Mouse (Mus musculus) intestine, postnatal 0 days (tissue): ENCODE results near the gene Kalrn. TPM values are rescaled to one million over a fixed set of nuclear protein-coding genes. Genes with fewer than 3 reads are reported as not detected.
A peak's percentile ranks its signal among the peaks of the same experiment; 100 is the strongest.

Source experiments
- ATAC-seq: fragments of 200-750 bp; cut with Nextera tagmentation; 2 replicates; pipeline ENCODE4 v1.8.0; 2017; ENCODE audit warnings: mild to moderate bottlenecking, moderate TSS enrichment, moderate library complexity
- H3K27ac ChIP-seq: fragments of 300-500 bp; sonication (generic); 2 replicates; pipeline ENCODE4 v1.5.1; 2014; ENCODE audit warnings: mild to moderate bottlenecking, low read depth, low read length, moderate library complexity
- H3K27me3 ChIP-seq: fragments of 300-500 bp; sonication (generic); replicated peaks from 2 replicates; pipeline ENCODE4 v1.6.1; 2014; ENCODE audit warnings: low read length, mixed read lengths; ENCODE audit not compliant: control insufficient read depth, insufficient read depth
- H3K36me3 ChIP-seq: fragments of 300-500 bp; sonication (generic); 2 replicates; pipeline ENCODE4 v1.6.1; 2014; ENCODE audit warnings: mild to moderate bottlenecking, moderate library complexity; ENCODE audit not compliant: control insufficient read depth, insufficient read depth
- H3K4me1 ChIP-seq: fragments of 300-500 bp; sonication (generic); replicated peaks from 2 replicates; pipeline ENCODE4 v1.6.1; 2014; ENCODE audit warnings: antibody characterized with exemption, low read length, mixed read lengths; ENCODE audit not compliant: control insufficient read depth, insufficient read depth
- H3K4me2 ChIP-seq: fragments of 300-500 bp; sonication (generic); replicated peaks from 2 replicates; pipeline ENCODE4 v1.6.1; 2014; ENCODE audit warnings: low read depth, mild to moderate bottlenecking, moderate library complexity
- H3K4me3 ChIP-seq: fragments of 300-500 bp; sonication (generic); 2 replicates; pipeline ENCODE4 v1.5.1; 2014; ENCODE audit warnings: low read depth, low read length
- H3K9ac ChIP-seq: fragments of 300-500 bp; sonication (generic); 2 replicates; pipeline ENCODE4 v1.6.1; 2014; ENCODE audit warnings: mild to moderate bottlenecking, low read depth, low read length
- H3K9me3 ChIP-seq: fragments of 300-500 bp; sonication (generic); 2 replicates; pipeline ENCODE4 v1.6.1; 2016; ENCODE audit warnings: mixed run types; ENCODE audit not compliant: control insufficient read depth
- CTCF ChIP-seq: sonication (generic); IDR thresholded peaks from 2 replicates; pipeline ENCODE4 v1.5.1; 2016; ENCODE audit warnings: low read depth, mild to moderate bottlenecking, control low read depth, antibody characterized with exemption, moderate library complexity
- WGBS: fragments of 180-500 bp; shearing (Covaris S2); extraction: QIAGEN DNeasy Blood & Tissue Kit; methylation state at CpG from one replicate; pipeline ENCODE4 v1.1.7; 2014; 5-methylcytosine and 5-hydroxymethylcytosine counted together
- polyA plus RNA-seq: library from polyadenylated mRNA; unstranded; fragments of >200 nt; fragmentation: Nextera tagmentation; extraction: Ambion mirVana; gene quantifications from 2 replicates; pipeline ENCODE4 v1.2.1, GENCODE M21; 2015

The Kalrn gene
- polyA plus RNA-seq, 1 experiment from 2014 or later = 7.5 TPM

DNA sequence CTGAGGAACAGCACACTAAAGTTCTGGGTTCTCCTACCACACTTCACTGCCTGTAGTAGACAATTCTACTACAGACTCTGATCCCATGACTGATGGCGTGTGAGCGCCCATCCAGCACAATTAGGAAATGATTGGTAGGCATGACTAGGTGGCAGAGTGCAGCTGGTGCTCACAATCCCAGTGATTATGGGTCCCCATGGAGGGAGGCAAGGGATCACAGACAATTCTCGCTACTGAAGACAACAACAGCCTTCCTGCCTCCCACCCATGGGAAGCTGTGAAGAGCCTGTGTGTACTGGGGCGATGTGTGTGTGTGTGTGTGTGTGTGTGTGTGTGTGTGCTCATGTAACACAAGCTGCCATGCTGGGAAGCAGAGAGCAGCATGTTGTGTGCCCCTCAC, 190.3 kb downstream of the Kalrn start:
- H3K4me3 ChIP-seq = no peak overlapping the region
- no peak for TF ChIP-seq CTCF
- ATAC-seq = no peak
- no peaks in the 10 kb centered on the region for H3K27me3 ChIP-seq
- no peak overlapping the region for H3K4me2 ChIP-seq
- 94% methylated on average over 4 of the region's 4 CpGs for WGBS
- H3K36me3 ChIP-seq = no peaks in the 10 kb centered on the region
- H3K9ac ChIP-seq = no peak overlapping the region
- H3K27ac ChIP-seq = no peak overlapping the region
- H3K4me1 ChIP-seq = no peaks in the 10 kb centered on the region
- H3K9me3 ChIP-seq = no peaks in the 10 kb centered on the region

DNA sequence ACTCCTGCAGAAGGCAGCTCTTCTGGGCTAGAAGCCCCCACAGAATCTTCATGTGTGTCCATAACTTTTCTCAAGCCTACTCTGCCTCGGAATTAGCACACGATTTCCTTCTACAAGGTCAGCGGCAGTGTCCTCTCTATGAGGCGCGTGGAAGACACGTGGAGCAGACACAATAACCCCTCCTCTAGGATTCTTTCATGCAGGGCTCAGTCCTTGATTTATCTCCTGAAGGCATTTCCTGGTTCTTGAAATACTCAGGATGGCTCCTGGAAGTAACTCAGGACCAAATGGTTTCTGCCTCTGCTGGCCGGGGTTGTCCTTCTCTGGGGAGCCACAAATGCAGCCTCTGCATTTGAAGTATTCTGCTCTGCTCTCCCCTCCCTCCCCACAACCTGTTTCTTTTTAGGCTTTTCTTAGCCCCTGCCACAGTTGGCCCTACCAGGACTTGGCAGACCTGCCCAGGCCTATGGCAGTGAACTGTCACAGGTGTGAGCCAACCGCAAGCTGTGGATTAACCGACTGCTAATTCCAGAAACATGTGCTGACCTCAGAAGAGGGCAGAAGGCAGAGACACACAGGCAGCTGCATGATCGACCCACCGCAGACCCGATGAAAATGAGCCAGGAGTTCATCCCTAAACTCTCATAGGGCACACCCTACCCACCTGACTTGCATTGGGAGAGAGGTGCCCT, 197.0 kb downstream of the Kalrn start:
- Histone ChIP-seq H3K9me3 (no peaks in the 10 kb centered on the region), H3K4me2 (no peak overlapping the region), H3K27me3 (no peaks in the 10 kb centered on the region), H3K9ac (no peak overlapping the region), H3K4me3 (no peak overlapping the region), H3K27ac (no peak overlapping the region), H3K36me3 (no peaks in the 10 kb centered on the region), H3K4me1 (0 out of 2 replicates have a peak, but pooled peaks cover 3% of the 10 kb centered on the region)
- TF ChIP-seq CTCF = no peak
- 72% methylated on average over 12 of the region's 12 CpGs for WGBS
- ATAC-seq = no peak

DNA sequence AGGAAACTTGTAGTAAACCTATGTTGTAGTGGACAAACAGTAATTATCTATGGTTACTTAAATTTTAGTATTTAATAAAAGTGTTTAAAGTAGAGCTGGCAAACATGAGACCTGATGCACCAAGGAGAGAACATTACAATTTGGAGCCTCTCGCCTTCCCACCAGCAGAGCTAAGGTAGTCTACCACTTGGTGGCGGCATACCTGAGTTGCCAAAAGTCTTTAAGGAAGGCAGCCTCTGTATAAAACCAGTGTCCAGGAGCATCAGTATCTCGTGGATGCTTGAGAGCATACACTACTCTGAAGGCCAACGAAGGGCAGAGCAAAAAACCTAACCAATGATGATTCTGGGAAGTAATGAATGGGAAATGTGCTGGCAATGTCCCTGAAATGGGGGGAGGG, 199.8 kb downstream of the Kalrn start:
- no peak overlapping the region for H3K4me3 ChIP-seq
- H3K27me3 ChIP-seq = no peaks in the 10 kb centered on the region
- H3K9me3 ChIP-seq = no peaks in the 10 kb centered on the region
- 0 out of 2 replicates have a peak, but pooled peaks cover 3% of the 10 kb centered on the region for H3K4me1 ChIP-seq
- 68% methylated on average over 4 of the region's 4 CpGs for WGBS
- H3K36me3 ChIP-seq = no peaks in the 10 kb centered on the region
- peak; percentile 27; the same call in 1 of the 2 replicates for TF ChIP-seq CTCF
- no peak overlapping the region for H3K4me2 ChIP-seq
- no peak overlapping the region for H3K9ac ChIP-seq
- no peak for ATAC-seq
- H3K27ac ChIP-seq = no peak overlapping the region

DNA sequence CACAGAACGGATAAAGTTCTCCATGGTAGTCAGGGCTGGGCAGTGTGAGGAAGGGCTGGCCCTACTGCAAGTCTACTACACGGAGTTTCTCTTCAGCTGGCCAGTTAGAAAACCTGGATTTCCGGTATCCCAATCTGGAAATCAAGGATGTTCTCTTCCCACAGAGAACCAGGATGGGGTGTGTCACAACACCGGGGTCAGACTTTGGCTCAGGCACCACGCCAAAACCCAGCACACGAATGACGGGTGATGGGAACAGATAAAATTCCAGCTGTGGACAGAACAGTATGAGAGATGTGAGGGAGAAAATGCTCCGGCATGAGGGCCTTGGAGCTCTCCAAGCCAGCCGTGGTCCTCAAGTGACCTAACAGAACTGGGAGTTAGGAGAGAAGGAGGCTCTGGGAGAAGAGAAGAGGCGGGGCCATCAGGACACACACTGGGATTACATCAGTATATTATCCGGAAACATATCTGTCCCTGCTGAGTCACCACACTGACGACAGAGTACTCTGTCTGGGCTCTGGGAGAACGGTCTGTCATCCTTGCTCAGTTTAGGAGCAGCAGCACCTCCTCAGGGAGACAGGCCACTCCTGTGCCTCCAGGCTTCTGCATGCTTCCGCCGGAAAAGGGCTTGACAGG, 201.1 kb downstream of the Kalrn start:
- Histone ChIP-seq H3K36me3 (no peaks in the 10 kb centered on the region), H3K9me3 (no peaks in the 10 kb centered on the region), H3K27me3 (no peaks in the 10 kb centered on the region), H3K9ac (no peak overlapping the region), H3K4me2 (no peak overlapping the region), H3K4me3 (no peak overlapping the region), H3K27ac (no peak overlapping the region), H3K4me1 (0 out of 2 replicates have a peak, but pooled peaks cover 3% of the 10 kb centered on the region)
- 0 out of 2 replicates have a peak, but pooled peaks have one; percentile 41 for ATAC-seq
- no peak for TF ChIP-seq CTCF
- 50% methylated on average over 15 of the region's 15 CpGs for WGBS

DNA sequence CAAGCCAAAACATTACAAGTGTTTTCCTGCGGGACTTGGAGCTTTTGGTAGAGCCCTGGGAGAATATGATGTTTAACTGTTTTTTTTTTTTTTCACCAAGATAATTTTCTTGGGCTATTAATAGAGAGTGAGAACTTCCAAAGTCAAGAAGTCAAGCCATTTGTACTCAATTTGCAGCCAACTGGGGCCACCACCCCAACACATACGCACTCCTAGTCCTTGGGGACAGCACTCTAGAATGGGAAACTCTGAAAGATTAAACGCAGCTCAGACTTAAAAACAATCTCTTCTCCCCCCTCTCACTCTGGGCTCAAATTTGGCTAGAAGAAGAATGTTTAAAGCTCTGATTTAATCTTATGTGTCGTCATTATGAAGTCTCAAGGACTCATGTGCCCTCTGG, 214.1 kb downstream of the Kalrn start:
- ATAC-seq = no peak
- Histone ChIP-seq H3K4me1 (no peaks in the 10 kb centered on the region), H3K9me3 (no peaks in the 10 kb centered on the region), H3K27me3 (no peaks in the 10 kb centered on the region), H3K4me2 (no peak overlapping the region), H3K36me3 (no peaks in the 10 kb centered on the region), H3K4me3 (no peak overlapping the region), H3K9ac (no peak overlapping the region), H3K27ac (no peak overlapping the region)
- TF ChIP-seq CTCF = no peak
- WGBS = 78% methylated on average over 4 of the region's 4 CpGs

DNA sequence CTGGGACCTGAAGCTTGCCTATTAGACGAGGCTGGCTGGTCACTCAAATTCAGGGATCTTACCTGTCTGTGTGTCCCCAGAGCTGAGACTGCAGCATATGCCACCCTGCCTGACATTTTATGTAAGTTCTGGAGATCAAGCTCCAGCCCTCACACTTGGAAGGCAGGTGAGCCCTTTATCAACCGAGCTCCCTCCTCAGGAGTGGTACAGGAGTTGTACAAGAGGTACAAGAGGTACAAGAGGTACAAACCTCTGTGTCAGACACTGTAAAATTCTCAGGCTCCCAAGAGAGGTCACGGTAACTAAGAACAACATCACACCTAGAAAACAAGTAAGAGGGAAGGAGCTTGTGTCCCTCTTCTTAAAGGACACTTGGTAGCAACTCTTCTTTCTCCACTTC, 217.8 kb downstream of the Kalrn start:
- WGBS = 84% methylated on average over 3 of the region's 3 CpGs
- no peak overlapping the region for H3K9ac ChIP-seq
- H3K4me2 ChIP-seq = no peak overlapping the region
- H3K4me3 ChIP-seq = no peak overlapping the region
- no peak overlapping the region for H3K27ac ChIP-seq
- H3K4me1 ChIP-seq = no peaks in the 10 kb centered on the region
- no peaks in the 10 kb centered on the region for H3K9me3 ChIP-seq
- no peak for ATAC-seq
- TF ChIP-seq CTCF = no peak
- no peaks in the 10 kb centered on the region for H3K36me3 ChIP-seq
- H3K27me3 ChIP-seq = no peaks in the 10 kb centered on the region
